ENCODE assay signal across 8 mouse cellular contexts in the genomic region with DNA sequence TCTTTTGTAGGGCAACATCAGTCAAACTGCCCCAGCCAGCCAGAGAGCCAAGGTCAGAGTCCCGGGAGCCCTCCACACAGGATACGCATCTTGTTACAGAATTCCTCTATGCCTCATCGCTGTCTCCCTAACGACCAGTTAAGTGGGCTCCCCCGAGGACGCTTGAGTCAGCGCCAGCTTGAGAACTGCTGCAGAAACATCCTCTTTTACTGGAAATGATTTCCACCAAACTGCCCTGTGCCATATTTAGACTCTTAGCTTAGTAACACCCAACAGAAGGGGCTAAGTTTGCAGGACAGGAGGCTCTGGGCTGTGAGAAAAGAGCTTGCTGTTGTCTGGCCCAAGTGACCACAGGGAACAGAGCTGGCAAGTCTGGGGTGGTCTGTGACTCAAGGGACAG.
DNase-seq lines count a peak whose midpoint lies in the region.

No protein-coding gene starts in this region.

- intact Hi-C loops in heart, postnatal 14 days (cut with DNase I), result no loop called here

- DNase-seq in heart, postnatal 14 days, result peak; percentile 4 to 13
- DNase-seq in heart, embryonic 10.5 days (ENCODE audit: low spot score), result no peak
- peak; percentile 86 for DNase-seq in 416B (ENCODE audit: low read depth)
- DNase-seq in embryo, embryonic 10 days (ENCODE audit: low spot score), result peak; percentile 75
- peak; percentile 23 to 29 for DNase-seq in layer of hippocampus, postnatal 10 days (ENCODE audit: low spot score in 2 of 2)
- DNase-seq in right cerebral cortex, postnatal 10 days (ENCODE audit: low spot score in 2 of 2), result peak; percentile 57 to 61
- no peak for DNase-seq in MN1 (ENCODE audit: low spot score)
- DNase-seq in testis, postnatal 10 days (ENCODE audit: low spot score), result no peak

- H3K27ac ChIP-seq in heart, embryonic 10.5 days, result no peak overlapping the region

- no peaks in the 10 kb centered on the region for H3K4me1 ChIP-seq in heart, embryonic 10.5 days

- no peaks in the 10 kb centered on the region for H3K9me3 ChIP-seq in heart, embryonic 10.5 days

- H3K4me3 ChIP-seq in heart, embryonic 10.5 days, result no peak overlapping the region

- peaks cover 5% of the 10 kb centered on the region; the same call in 1 of the 2 replicates for H3K27me3 ChIP-seq in heart, embryonic 10.5 days (ENCODE audit: insufficient read depth, poor library complexity, severe bottlenecking)

- H3K36me3 ChIP-seq in heart, embryonic 10.5 days, result no peaks in the 10 kb centered on the region

- WGBS in heart, embryonic 10.5 days, result 45% methylated on average over 7 of the region's 7 CpGs

Comparison
In these comparisons a context has a peak if more than half of its experiments do, and no peak if none do; other contexts are left out.
1. DNase-seq: peak in heart, postnatal 14 days (2 of 2), 416B (single experiment), embryo, embryonic 10 days (single experiment), layer of hippocampus, postnatal 10 days (2 of 2) and right cerebral cortex, postnatal 10 days (2 of 2); none in heart, embryonic 10.5 days (single experiment), MN1 (single experiment) and testis, postnatal 10 days (single experiment).